12 mouse cellular contexts compared by ENCODE assay signal in genomic region chr4:88235941-88236340, GRCm38 (mm10).
"Had no signal": no experiment of that assay in that cellular context is flagged by ENCODE, and none has a peak within 500 bp of the region (broad histone marks: within the 10 kb centered on the region; RNA-seq: fewer than 3 reads in every experiment).

No protein-coding gene starts in this region.

- DNase-seq: gastrocnemius, postnatal 14 days; gastrocnemius, postnatal 36 days; heart, adult 18-20 months; heart, postnatal 10 days; kidney, adult 11 months; kidney, adult 2 months; kidney, adult 9 months; kidney, postnatal 14 days; kidney, postnatal 36 days; layer of hippocampus, adult 9-11 months; layer of hippocampus, postnatal 36 days; left cerebral cortex, postnatal 4 days had no signal
